Mouse (Mus musculus): Measurements from ENCODE around the gene Prrt2. TPM values are rescaled to one million over a fixed set of nuclear protein-coding genes. Genes with fewer than 3 reads are reported as not detected.
A peak's percentile ranks its signal among the peaks of the same experiment; 100 is the strongest.

The Prrt2 gene
- polyA plus RNA-seq, 1 experiment = 9.8 TPM

- H3K4me1 ChIP-seq (ENCODE audit: control insufficient read depth, insufficient read depth, low read length) = peaks cover 14% of the 10 kb centered on the region
- no peak overlapping the region for H3K4me3 ChIP-seq (replicated peaks; ENCODE audit: extremely low read depth, low read depth, low read length)
- TF ChIP-seq CTCF (IDR thresholded peaks at IDR 0.05; ENCODE audit: insufficient read depth, low read length) (no peak), POLR2A (IDR thresholded peaks at IDR 0.05; ENCODE audit: borderline replicate concordance, extremely low read depth, low read depth, low read length) (peak; percentile 29; the same call in 1 of the 2 replicates)
- DNase-seq = peak; percentile 50
- 37% methylated on average over 9 of the region's 9 CpGs for WGBS
Measured at GRCm38 (mm10) chr7:127008239-127009019, 12.6 kb downstream of the Prrt2 start.

GRCm38 (mm10) chr7:127007313-127008024 is 13.5 kb downstream of the Prrt2 start:
- TF ChIP-seq POLR2A (IDR thresholded peaks at IDR 0.05; ENCODE audit: borderline replicate concordance, extremely low read depth, low read depth, low read length) = no peak
- no peak for TF ChIP-seq CTCF (IDR thresholded peaks at IDR 0.05; ENCODE audit: insufficient read depth, low read length)
- no peak for DNase-seq
- H3K4me1 ChIP-seq (ENCODE audit: control insufficient read depth, insufficient read depth, low read length) = peaks cover 9% of the 10 kb centered on the region
- no peak overlapping the region for H3K4me3 ChIP-seq (replicated peaks; ENCODE audit: extremely low read depth, low read depth, low read length)
- 77% methylated on average over 6 of the region's 6 CpGs for WGBS

- Histone ChIP-seq H3K4me3 (replicated peaks; ENCODE audit: extremely low read depth, low read depth, low read length) (no peak overlapping the region), H3K4me1 (ENCODE audit: control insufficient read depth, insufficient read depth, low read length) (peaks cover 9% of the 10 kb centered on the region)
- WGBS = 79% methylated on average over 4 of the region's 4 CpGs
- no peak for TF ChIP-seq CTCF (IDR thresholded peaks at IDR 0.05; ENCODE audit: insufficient read depth, low read length)
- DNase-seq = no peak
Measured at GRCm38 (mm10) chr7:127004122-127004875, 16.7 kb downstream of the Prrt2 start.

GRCm38 (mm10) chr7:127003620-127004019 is 17.4 kb downstream of the Prrt2 start:
- TF ChIP-seq POLR2A (IDR thresholded peaks at IDR 0.05; ENCODE audit: borderline replicate concordance, extremely low read depth, low read depth, low read length) = no peak
- TF ChIP-seq CTCF (IDR thresholded peaks at IDR 0.05; ENCODE audit: insufficient read depth, low read length) = no peak
- 78% methylated on average over 5 of the region's 5 CpGs for WGBS
- no peak for DNase-seq
- peaks cover 6% of the 10 kb centered on the region for H3K4me1 ChIP-seq (ENCODE audit: control insufficient read depth, insufficient read depth, low read length)
- no peak overlapping the region for H3K4me3 ChIP-seq (replicated peaks; ENCODE audit: extremely low read depth, low read depth, low read length)

- Histone ChIP-seq H3K4me3 (replicated peaks; ENCODE audit: extremely low read depth, low read depth, low read length) (no peak overlapping the region), H3K4me1 (ENCODE audit: control insufficient read depth, insufficient read depth, low read length) (no peaks in the 10 kb centered on the region)
- TF ChIP-seq CTCF (IDR thresholded peaks at IDR 0.05; ENCODE audit: insufficient read depth, low read length) = no peak
- TF ChIP-seq POLR2A (IDR thresholded peaks at IDR 0.05; ENCODE audit: borderline replicate concordance, extremely low read depth, low read depth, low read length) = no peak
- WGBS = 62% methylated on average over 10 of the region's 10 CpGs
- no peak for DNase-seq
Measured at GRCm38 (mm10) chr7:126999568-126999967, 21.4 kb downstream of the Prrt2 start.

DNA sequence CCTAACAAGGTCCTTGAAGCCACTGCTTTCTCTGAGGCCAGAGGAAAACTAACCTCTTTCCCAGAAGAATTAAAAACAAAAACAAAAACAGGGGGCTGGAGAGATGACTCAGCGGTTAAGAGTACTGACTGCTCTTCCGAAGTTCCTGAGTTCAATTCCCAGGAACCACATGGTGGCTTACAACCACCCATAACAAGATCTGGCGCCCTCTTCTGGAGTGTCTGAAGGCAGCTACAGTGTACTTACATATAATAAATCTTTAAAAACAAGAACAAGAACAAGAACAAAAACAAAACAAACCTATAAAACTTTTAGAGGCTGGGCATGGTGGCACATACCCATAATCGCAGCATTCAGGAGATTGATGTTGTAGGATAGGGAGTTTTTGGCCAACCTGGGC is 24.6 kb downstream of the Prrt2 start:
- TF ChIP-seq POLR2A (IDR thresholded peaks at IDR 0.05; ENCODE audit: borderline replicate concordance, extremely low read depth, low read depth, low read length) (no peak), CTCF (IDR thresholded peaks at IDR 0.05; ENCODE audit: insufficient read depth, low read length) (no peak)
- WGBS = 83% methylated on average over 4 of the region's 4 CpGs
- no peak for DNase-seq
- Histone ChIP-seq H3K4me3 (replicated peaks; ENCODE audit: extremely low read depth, low read depth, low read length) (no peak overlapping the region), H3K4me1 (ENCODE audit: control insufficient read depth, insufficient read depth, low read length) (no peaks in the 10 kb centered on the region)

DNA sequence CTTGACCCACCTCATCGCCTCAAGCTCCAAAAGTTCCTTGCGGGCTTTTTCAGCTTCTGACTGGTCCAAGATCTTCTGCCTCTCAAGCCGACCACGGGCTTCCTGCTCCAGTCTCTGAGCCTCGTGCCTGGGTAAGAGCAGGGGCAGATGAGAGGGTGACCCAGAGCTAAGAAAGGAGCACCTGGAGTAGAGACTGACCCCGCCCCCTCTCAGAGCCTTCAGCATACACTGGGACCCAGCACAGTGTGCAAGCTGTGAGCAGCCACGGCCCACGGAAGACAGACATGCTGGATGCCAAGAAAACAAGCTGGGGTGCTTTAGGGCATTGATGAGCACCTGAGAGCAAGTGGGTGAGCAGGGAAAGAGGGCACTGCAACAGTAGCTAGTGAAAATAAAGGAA is 32.2 kb downstream of the Prrt2 start:
- WGBS = 72% methylated on average over 8 of the region's 8 CpGs
- no peak for DNase-seq
- no peaks in the 10 kb centered on the region for H3K4me1 ChIP-seq (ENCODE audit: control insufficient read depth, insufficient read depth, low read length)
- no peak for TF ChIP-seq POLR2A (IDR thresholded peaks at IDR 0.05; ENCODE audit: borderline replicate concordance, extremely low read depth, low read depth, low read length)
- no peak for TF ChIP-seq CTCF (IDR thresholded peaks at IDR 0.05; ENCODE audit: insufficient read depth, low read length)
- H3K4me3 ChIP-seq (replicated peaks; ENCODE audit: extremely low read depth, low read depth, low read length) = no peak overlapping the region

GRCm38 (mm10) chr7:126986319-126986718 is 34.7 kb downstream of the Prrt2 start:
- peak; percentile 41 for DNase-seq
- Histone ChIP-seq H3K4me3 (replicated peaks; ENCODE audit: extremely low read depth, low read depth, low read length) (no peak overlapping the region), H3K4me1 (ENCODE audit: control insufficient read depth, insufficient read depth, low read length) (no peaks in the 10 kb centered on the region)
- TF ChIP-seq CTCF (IDR thresholded peaks at IDR 0.05; ENCODE audit: insufficient read depth, low read length) (peak; percentile 53), POLR2A (IDR thresholded peaks at IDR 0.05; ENCODE audit: borderline replicate concordance, extremely low read depth, low read depth, low read length) (no peak)
- 45% methylated on average over 9 of the region's 9 CpGs for WGBS

- 48% methylated on average over 10 of the region's 10 CpGs for WGBS
- Histone ChIP-seq H3K4me3 (replicated peaks; ENCODE audit: extremely low read depth, low read depth, low read length) (no peak overlapping the region), H3K4me1 (ENCODE audit: control insufficient read depth, insufficient read depth, low read length) (no peaks in the 10 kb centered on the region)
- no peak for TF ChIP-seq POLR2A (IDR thresholded peaks at IDR 0.05; ENCODE audit: borderline replicate concordance, extremely low read depth, low read depth, low read length)
- TF ChIP-seq CTCF (IDR thresholded peaks at IDR 0.05; ENCODE audit: insufficient read depth, low read length) = no peak
- DNase-seq = no peak
Measured at GRCm38 (mm10) chr7:126984667-126985444, 36.2 kb downstream of the Prrt2 start.

Data from lung, adult 2 months (tissue).